Mouse (Mus musculus): Measurements from ENCODE around the gene Dbf4.

The Dbf4 gene

GRCm38 (mm10) chr5:8366771-8367613, 55.5 kb downstream of the Dbf4 start:
- in situ Hi-C loops (cut with MboI, MseI): no loop called here

- in situ Hi-C loops (cut with MboI, MseI): no loop called here
Measured at GRCm38 (mm10) chr5:8362361-8362760, 60.2 kb downstream of the Dbf4 start.

- in situ Hi-C loops (cut with MboI, MseI): no loop called here
Measured at GRCm38 (mm10) chr5:8357677-8358076, 64.8 kb downstream of the Dbf4 start.

- in situ Hi-C loops (cut with MboI, MseI): no loop called here
Measured at GRCm38 (mm10) chr5:8356885-8357651, 65.4 kb downstream of the Dbf4 start.

GRCm38 (mm10) chr5:8356326-8356725, 66.2 kb downstream of the Dbf4 start:
- in situ Hi-C loops (cut with MboI, MseI): no loop called here

- in situ Hi-C loops (cut with MboI, MseI): no loop called here
Measured at GRCm38 (mm10) chr5:8349557-8349956, 73.0 kb downstream of the Dbf4 start.
